Comparison of ENCODE assay signal across 9 mouse cellular contexts in the genomic region with DNA sequence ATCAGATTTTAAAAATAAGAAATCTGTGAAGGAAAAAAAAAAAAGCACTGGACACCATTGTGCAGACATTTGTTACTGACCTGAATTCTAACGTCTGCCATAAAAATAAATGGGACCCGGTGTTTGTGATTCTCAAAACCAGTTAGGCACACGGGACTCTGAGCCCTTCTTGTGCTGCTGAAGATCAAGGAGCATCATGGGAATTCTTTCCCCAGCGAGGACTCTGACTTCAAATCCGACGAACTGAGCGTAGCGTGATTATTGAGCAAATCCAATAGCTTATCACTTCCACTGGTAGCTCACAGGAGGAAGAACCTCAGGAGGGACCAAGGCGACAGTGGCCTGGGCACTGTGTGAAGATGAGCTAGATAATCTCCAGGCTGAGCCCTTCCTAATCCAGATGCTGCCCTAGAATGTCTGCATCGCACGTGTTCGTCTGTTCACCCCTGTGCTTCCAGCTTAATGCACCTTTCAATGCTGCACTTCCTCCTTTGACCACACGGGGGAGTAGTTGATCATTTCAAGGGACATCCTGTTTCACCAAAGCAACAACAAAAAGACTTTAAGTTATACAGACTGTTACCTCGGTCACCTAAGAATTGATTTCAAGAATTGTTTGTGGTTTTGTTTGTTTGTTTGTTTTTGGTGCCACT. TPM values are rescaled to one million over a fixed set of nuclear protein-coding genes. Genes with fewer than 3 reads are reported as not detected.
DNase-seq lines count a peak whose midpoint lies in the region; ATAC-seq and TF ChIP-seq lines count a peak whose summit lies in the region.
"Had no signal": no experiment of that assay in that cellular context is flagged by ENCODE, and none has a peak within 500 bp of the region (broad histone marks: within the 10 kb centered on the region; RNA-seq: fewer than 3 reads in every experiment).

No protein-coding gene starts in this region.

- TF ChIP-seq CTCF in kidney, adult 2 months (conservative IDR thresholded peaks at IDR 0.05; ENCODE audit: insufficient read depth, insufficient read length, low read depth, low read length): peak; percentile 74

- H3K9me3 ChIP-seq in limb, embryonic 14.5 days (ENCODE audit: control insufficient read depth, low read length): no peaks in the 10 kb centered on the region
- H3K9me3 ChIP-seq in neural tube, embryonic 13.5 days: 0 out of 2 replicates have a peak, but pooled peaks cover 4% of the 10 kb centered on the region

- H3K9ac ChIP-seq in limb, embryonic 14.5 days (ENCODE audit: low read depth, low read length, severe bottlenecking): no peak overlapping the region
- peak overlapping the region; percentile 12; the same call in 1 of the 2 replicates for H3K9ac ChIP-seq in neural tube, embryonic 13.5 days

- H3K4me3 ChIP-seq in kidney, adult 2 months (ENCODE audit: insufficient read depth, low read depth, low read length): no peak overlapping the region
- H3K4me3 ChIP-seq in limb, embryonic 14.5 days (replicated peaks; ENCODE audit: low read length): no peak overlapping the region
- H3K4me3 ChIP-seq in neural tube, embryonic 13.5 days: no peak overlapping the region
- H3K4me3 ChIP-seq: erythroblast, embryonic 14.5 days had no signal

- no peak overlapping the region for H3K27ac ChIP-seq in kidney, adult 2 months (ENCODE audit: insufficient read depth, low read depth, low read length)
- H3K27ac ChIP-seq in limb, embryonic 14.5 days (replicated peaks; ENCODE audit: low read depth, low read length): no peak overlapping the region
- H3K27ac ChIP-seq in neural tube, embryonic 13.5 days (replicated peaks): no peak overlapping the region

- no peaks in the 10 kb centered on the region for H3K4me1 ChIP-seq in kidney, adult 2 months (ENCODE audit: control insufficient read depth, insufficient read depth, low read length)
- H3K4me1 ChIP-seq in limb, embryonic 14.5 days (ENCODE audit: control insufficient read depth, insufficient read depth, low read length): no peaks in the 10 kb centered on the region
- no peaks in the 10 kb centered on the region for H3K4me1 ChIP-seq in neural tube, embryonic 13.5 days (replicated peaks)

- ATAC-seq in limb, embryonic 14.5 days (ENCODE audit: low FRiP score, low read depth): no peak; the same call in 1 of the 2 replicates
- peak; percentile 82 for ATAC-seq in neural tube, embryonic 13.5 days (ENCODE audit: low read depth)

- H3K4me2 ChIP-seq in limb, embryonic 14.5 days (replicated peaks; ENCODE audit: low read depth, low read length, severe bottlenecking): no peak overlapping the region
- peak overlapping the region; percentile 41 for H3K4me2 ChIP-seq in neural tube, embryonic 13.5 days

- no peaks in the 10 kb centered on the region for H3K36me3 ChIP-seq in kidney, adult 2 months (ENCODE audit: control insufficient read depth, insufficient read depth, low read length)
- peaks cover 4% of the 10 kb centered on the region for H3K36me3 ChIP-seq in limb, embryonic 14.5 days (ENCODE audit: control insufficient read depth, insufficient read depth, low read length)
- no peaks in the 10 kb centered on the region for H3K36me3 ChIP-seq in neural tube, embryonic 13.5 days

- DNase-seq in 3134 (ENCODE audit: extremely low read depth, insufficient read length, low spot score) (peak; percentile 27), WW6 (ENCODE audit: low read depth, low spot score) (peak; percentile 46)
- peak; percentile 74 to 88 for DNase-seq in cerebellum, postnatal 25 days
- peak; percentile 81 to 87 for DNase-seq in frontal cortex, postnatal 36 days (ENCODE audit: low spot score in 2 of 2)
- peak; percentile 69 for DNase-seq in kidney, adult 2 months
- peak; percentile 70 for DNase-seq in limb, embryonic 14.5 days (ENCODE audit: low spot score)
- peak; percentile 85 for DNase-seq in testis, postnatal 10 days (ENCODE audit: low spot score)

- no peak for TF ChIP-seq POLR2A in kidney, adult 2 months (IDR thresholded peaks at IDR 0.05; ENCODE audit: low read depth, low read length)
- TF ChIP-seq POLR2A in limb, embryonic 14.5 days (IDR thresholded peaks at IDR 0.05; ENCODE audit: borderline replicate concordance, extremely low read depth, insufficient read depth, insufficient read length): no peak

- WGBS in kidney, adult 2 months: 48% methylated on average over 14 of the region's 14 CpGs
- WGBS in limb, embryonic 14.5 days: 45% methylated on average over 14 of the region's 14 CpGs
- 38% methylated on average over 14 of the region's 14 CpGs for WGBS in neural tube, embryonic 13.5 days

- H3K27me3 ChIP-seq in kidney, adult 2 months (replicated peaks; ENCODE audit: control insufficient read depth, insufficient read depth, low read length): no peaks in the 10 kb centered on the region
- no peaks in the 10 kb centered on the region for H3K27me3 ChIP-seq in limb, embryonic 14.5 days (ENCODE audit: control insufficient read depth, insufficient read depth, low read length)
- H3K27me3 ChIP-seq in neural tube, embryonic 13.5 days: no peaks in the 10 kb centered on the region

RNA-seq across cellular contexts. Expression of gene Cyp39a1, which starts 31.9 kb away (rescaled TPM):
- polyA plus RNA-seq in kidney, adult 2 months (2012; rRNA removed): 2.6 and 3.6 TPM in 2 replicates
- polyA plus RNA-seq in limb, embryonic 14.5 days (2012; rRNA removed): 6.0 and 7.0 TPM in 2 replicates
- polyA plus RNA-seq in limb, embryonic 14.5 days (2014; fragmentation: Nextera tagmentation; extraction: Ambion mirVana): 20.0 and 21.6 TPM in 2 replicates
- polyA plus RNA-seq in neural tube, embryonic 13.5 days (2015; fragmentation: Nextera tagmentation; extraction: Ambion mirVana): 13.2 TPM in 2 replicates
- polyA plus RNA-seq: erythroblast, embryonic 14.5 days had no signal

RNA-seq across cellular contexts. Expression of gene Slc25a27, which starts 32.1 kb away (rescaled TPM):
- 2.2 and 3.1 TPM in 2 replicates for polyA plus RNA-seq in kidney, adult 2 months (2012; rRNA removed)
- polyA plus RNA-seq in limb, embryonic 14.5 days (2012; rRNA removed): 28.1 and 28.6 TPM in 2 replicates
- polyA plus RNA-seq in limb, embryonic 14.5 days (2014; fragmentation: Nextera tagmentation; extraction: Ambion mirVana): 21.4 and 25.9 TPM in 2 replicates
- polyA plus RNA-seq in neural tube, embryonic 13.5 days (2015; fragmentation: Nextera tagmentation; extraction: Ambion mirVana): 92.2 and 96.9 TPM in 2 replicates
- polyA plus RNA-seq: erythroblast, embryonic 14.5 days had no signal

Comparison
In these comparisons a context has a peak if more than half of its experiments do, and no peak if none do; other contexts are left out.
1. DNase-seq: peak in every context shown above with its lines; median percentile 85 in testis, postnatal 10 days; 84 in frontal cortex, postnatal 36 days; 81 in cerebellum, postnatal 25 days; 70 in limb, embryonic 14.5 days; 69 in kidney, adult 2 months; 46 in WW6; 27 in 3134.